Mouse (Mus musculus) gastrocnemius, adult 2 months (tissue): ENCODE results near the gene Slitrk3. TPM values are rescaled to one million over a fixed set of nuclear protein-coding genes. Genes with fewer than 3 reads are reported as not detected.
"Not testable (repeated sequence)": the region's sequence is repeated elsewhere in the genome, so short reads cannot be mapped to it uniquely, and the experiment has no call there.

Experiments
- DNase-seq: peaks from one replicate; pipeline ENCODE4 v3.0.0; 2022
- H3K27ac ChIP-seq: fragments of 200-600 bp; 2 replicates; pipeline ENCODE4 v1.8.1; 2022; ENCODE audit warnings: mild to moderate bottlenecking
- H3K4me3 ChIP-seq: fragments of 200-600 bp; 2 replicates; pipeline ENCODE4 v1.8.1; 2022; ENCODE audit warnings: mild to moderate bottlenecking, moderate library complexity
- CTCF ChIP-seq: fragments of 200-600 bp; IDR thresholded peaks from 2 replicates; pipeline ENCODE4 v1.8.1; 2022; ENCODE audit warnings: antibody characterized with exemption, mild to moderate bottlenecking, moderate library complexity
- intact Hi-C: fragments of 180-260 bp; cut with DNase I; formaldehyde crosslinking; loops from one replicate; pipeline ENCODE4 v1.15.1; 2025
- long read RNA-seq, 2 experiments: library from polyadenylated mRNA; stranded (forward); transcript quantifications; one replicate each; pipeline ENCODE4 v2.0.0; 2021
- total RNA-seq, 2 experiments: library from RNA; stranded (reverse); gene quantifications; 2 replicates each; pipeline ENCODE4 v1.2.3; 2021

Slitrk3 gene
- total RNA-seq = not detected
- long read RNA-seq, experiment 1 = 0 reads
- long read RNA-seq, experiment 2, partial matches to known transcripts = 0 of 1 reads
- long read RNA-seq, experiment 2, other reads (novel, unspliced or antisense) = 1 of 1 reads

GRCm38 (mm10) chr3:73057197-73057811, at the start of gene Slitrk3:
Gene Slitrk3 (minus strand): TSS chr3:73057803.
- peak within 1 kb of the TSS; percentile 65 for H3K4me3 ChIP-seq
- no peak within 1 kb of the TSS for H3K27ac ChIP-seq
- TF ChIP-seq CTCF = no peak
- intact Hi-C loops = no loop called here
- DNase-seq = no peak

GRCm38 (mm10) chr3:73094445-73094844, 36.8 kb upstream of the Slitrk3 start:
- H3K4me3 ChIP-seq = not testable (repeated sequence)

GRCm38 (mm10) chr3:73084620-73085019, 27.0 kb upstream of the Slitrk3 start:
- TF ChIP-seq CTCF = no peak
- intact Hi-C loops = no loop called here
- no peak overlapping the region for H3K27ac ChIP-seq
- DNase-seq = no peak
- H3K4me3 ChIP-seq = no peak overlapping the region

More at GRCm38 (mm10) chr3:73094445-73094844, 36.8 kb upstream of the Slitrk3 start:
- intact Hi-C loops, DNase-seq, H3K27ac ChIP-seq: not testable (repeated sequence)

GRCm38 (mm10) chr3:73065823-73066755, 8.5 kb upstream of the Slitrk3 start:
- DNase-seq = peak; percentile 54
- TF ChIP-seq CTCF = peak; percentile 75
- Histone ChIP-seq H3K27ac (no peak overlapping the region), H3K4me3 (peak overlapping the region; percentile 58)
- intact Hi-C loops = no loop called here

GRCm38 (mm10) chr3:73058190-73058589, 587 bp upstream of the Slitrk3 start:
- no peak overlapping the region for H3K4me3 ChIP-seq
- no peak for TF ChIP-seq CTCF
- intact Hi-C loops = no loop called here
- DNase-seq = no peak
- no peak overlapping the region for H3K27ac ChIP-seq

- DNase-seq = no peak
- intact Hi-C loops = no loop called here
- no peak for TF ChIP-seq CTCF
- Histone ChIP-seq H3K27ac (no peak overlapping the region), H3K4me3 (peak overlapping the region; percentile 65)
Observed at GRCm38 (mm10) chr3:73056492-73057196, 959 bp downstream of the Slitrk3 start.

- intact Hi-C loops = no loop called here
- TF ChIP-seq CTCF = no peak
- DNase-seq = no peak
- Histone ChIP-seq H3K27ac (no peak overlapping the region), H3K4me3 (no peak overlapping the region)
Observed at GRCm38 (mm10) chr3:73056044-73056438, 1.6 kb downstream of the Slitrk3 start.

- Histone ChIP-seq H3K4me3 (no peak overlapping the region), H3K27ac (no peak overlapping the region)
- DNase-seq = no peak
- intact Hi-C loops = no loop called here
- TF ChIP-seq CTCF = no peak
Observed at GRCm38 (mm10) chr3:73055399-73056043, 2.1 kb downstream of the Slitrk3 start.

GRCm38 (mm10) chr3:73053451-73053931, 4.1 kb downstream of the Slitrk3 start:
- Histone ChIP-seq H3K27ac (no peak overlapping the region), H3K4me3 (peak overlapping the region; percentile 63)
- intact Hi-C loops = no loop called here
- TF ChIP-seq CTCF = no peak
- DNase-seq = peak; percentile 32

GRCm38 (mm10) chr3:73046248-73046647, 11.4 kb downstream of the Slitrk3 start:
- DNase-seq = peak; percentile 29
- intact Hi-C loops = no loop called here
- TF ChIP-seq CTCF = peak; percentile 92
- no peak overlapping the region for H3K27ac ChIP-seq
- H3K4me3 ChIP-seq = no peak overlapping the region

GRCm38 (mm10) chr3:73042256-73042655, 15.3 kb downstream of the Slitrk3 start:
- Histone ChIP-seq H3K4me3 (no peak overlapping the region), H3K27ac (no peak overlapping the region)
- intact Hi-C loops = no loop called here
- no peak for DNase-seq
- no peak for TF ChIP-seq CTCF

- TF ChIP-seq CTCF = no peak
- no peak for DNase-seq
- no peak overlapping the region for H3K4me3 ChIP-seq
- H3K27ac ChIP-seq = no peak overlapping the region
- intact Hi-C loops = no loop called here
Observed at GRCm38 (mm10) chr3:73006045-73006444, 51.6 kb downstream of the Slitrk3 start.
